In the genomic region with DNA sequence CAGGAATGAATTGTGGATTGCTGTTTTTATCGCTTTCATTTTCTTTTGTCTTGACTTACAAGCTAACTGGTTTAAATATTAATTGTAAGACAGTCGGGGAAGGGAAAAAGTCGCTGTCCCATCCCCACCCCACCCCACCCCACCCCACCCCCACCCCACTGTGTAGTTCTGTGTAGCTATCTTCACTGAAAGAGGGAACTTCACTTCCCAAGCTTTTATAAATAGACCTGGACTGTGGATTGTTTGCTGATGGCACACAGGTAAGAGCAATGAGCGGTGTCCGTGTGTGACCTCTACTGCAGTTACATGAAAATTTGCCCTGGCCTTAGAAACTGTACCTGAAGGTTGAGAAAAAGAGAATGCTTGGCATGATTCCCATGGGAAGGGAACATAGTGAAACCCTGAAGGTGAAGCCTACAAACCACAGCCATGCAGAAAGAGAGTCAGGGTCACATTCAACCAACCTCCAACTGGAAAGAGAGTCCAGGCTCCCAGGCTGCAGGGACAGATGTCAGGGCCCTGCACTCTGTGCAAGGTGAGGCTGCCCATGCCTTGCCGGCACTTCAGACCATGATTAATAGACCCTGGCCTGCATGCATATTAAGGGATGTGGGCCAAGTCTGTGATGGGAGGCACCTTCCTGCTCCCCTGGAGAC, we compare ENCODE assay signal across 18 mouse cellular contexts. TPM values are rescaled to one million over a fixed set of nuclear protein-coding genes. Genes with fewer than 3 reads are reported as not detected.
DNase-seq lines count a peak whose midpoint lies in the region; ATAC-seq and TF ChIP-seq lines count a peak whose summit lies in the region.
"Had no signal": no experiment of that assay in that cellular context is flagged by ENCODE, and none has a peak within 500 bp of the region (broad histone marks: within the 10 kb centered on the region; RNA-seq: fewer than 3 reads in every experiment).

No protein-coding gene starts in this region.

- peak overlapping the region; percentile 37 for H3K9ac ChIP-seq in liver, adult 2 months (ENCODE audit: low read depth, low read length)
- no peak overlapping the region for H3K9ac ChIP-seq in kidney, postnatal 0 days (ENCODE audit: low read depth, low read length)
- H3K9ac ChIP-seq in liver, embryonic 16.5 days (ENCODE audit: low read depth, low read length), result peak overlapping the region; percentile 19
- H3K9ac ChIP-seq: embryonic facial prominence, embryonic 15.5 days; hindbrain, embryonic 15.5 days had no signal

- no peaks in the 10 kb centered on the region for H3K9me3 ChIP-seq in kidney, postnatal 0 days (replicated peaks; ENCODE audit: low read length)
- H3K9me3 ChIP-seq in liver, embryonic 16.5 days (replicated peaks; ENCODE audit: control insufficient read depth, low read length), result no peaks in the 10 kb centered on the region
- H3K9me3 ChIP-seq: embryonic facial prominence, embryonic 15.5 days; hindbrain, embryonic 15.5 days; megakaryocyte, embryonic 14.5 days had no signal

- ATAC-seq in kidney, postnatal 0 days (replicated peaks; ENCODE audit: low FRiP score, low read depth), result 0 out of 2 replicates have a peak, but pooled peaks have one; percentile 26
- peak; percentile 70 for ATAC-seq in liver, embryonic 16.5 days (ENCODE audit: low read depth)
- ATAC-seq: forebrain, embryonic 14.5 days had no signal

- peaks cover 13% of the 10 kb centered on the region for H3K4me1 ChIP-seq in liver, adult 2 months (ENCODE audit: control insufficient read depth, insufficient read depth, low read length)
- peaks cover 14% of the 10 kb centered on the region; the same call in 1 of the 2 replicates for H3K4me1 ChIP-seq in kidney, postnatal 0 days (replicated peaks; ENCODE audit: insufficient read depth, low read length)
- peaks cover 31% of the 10 kb centered on the region for H3K4me1 ChIP-seq in liver, embryonic 16.5 days (ENCODE audit: control insufficient read depth, low read depth, low read length)
- H3K4me1 ChIP-seq: hindbrain, embryonic 15.5 days had no signal

- peak; percentile 99 for DNase-seq in liver, adult 2 months (ENCODE audit: extremely low read depth, low read depth, low spot score)
- no peak for DNase-seq in liver
- no peak for DNase-seq in kidney, postnatal 0 days (ENCODE audit: low spot score)
- no peak for DNase-seq in cerebellum, adult 8-10 months
- no peak for DNase-seq in c-Kit-positive CD71-positive TER-119-positive erythroid progenitor cells, embryonic 14.5 days (ENCODE audit: low spot score)
- DNase-seq in right cerebral cortex, postnatal 14 days, result no peak
- no peak for DNase-seq in cerebellum, postnatal 36 days
- DNase-seq: B cell, adult 2 months; cerebellum, adult 11 months; heart, adult 18-20 months; layer of hippocampus, postnatal 36 days; spleen, adult 18-20 months; thymus, postnatal 4 days had no signal

- no peaks in the 10 kb centered on the region for H3K79me2 ChIP-seq in liver, adult 2 months (ENCODE audit: control insufficient read depth, insufficient read depth, low read length)

- TF ChIP-seq POLR2A in liver, adult 2 months (IDR thresholded peaks at IDR 0.05; ENCODE audit: extremely low read depth, insufficient read depth, low read length), result no peak

- H3K27ac ChIP-seq in liver, adult 2 months (replicated peaks; ENCODE audit: insufficient read depth, low read depth, low read length), result peak overlapping the region; percentile 87
- peak overlapping the region; percentile 52 for H3K27ac ChIP-seq in kidney, postnatal 0 days
- H3K27ac ChIP-seq in liver, embryonic 16.5 days (ENCODE audit: low read length), result peak overlapping the region; percentile 79
- H3K27ac ChIP-seq: embryonic facial prominence, embryonic 15.5 days; hindbrain, embryonic 15.5 days had no signal

- WGBS in liver, adult 2 months, result 23% methylated on average over 6 of the region's 6 CpGs
- 69% methylated on average over 6 of the region's 6 CpGs for WGBS in kidney, postnatal 0 days
- WGBS in liver, embryonic 16.5 days (ENCODE audit: insufficient replicate concordance), result 68% methylated on average over 6 of the region's 6 CpGs

- no peak for TF ChIP-seq CTCF in liver, adult 2 months (IDR thresholded peaks at IDR 0.05; ENCODE audit: low read depth, low read length)
- TF ChIP-seq CTCF in kidney, postnatal 0 days (IDR thresholded peaks at IDR 0.05; ENCODE audit: low read depth), result no peak

- H3K4me2 ChIP-seq in kidney, postnatal 0 days (ENCODE audit: low read length), result no peak overlapping the region
- H3K4me2 ChIP-seq in liver, embryonic 16.5 days (ENCODE audit: low read depth, low read length), result peak overlapping the region; percentile 15
- H3K4me2 ChIP-seq: embryonic facial prominence, embryonic 15.5 days; hindbrain, embryonic 15.5 days had no signal

- H3K27me3 ChIP-seq in liver, adult 2 months (ENCODE audit: control insufficient read depth, insufficient read depth, low read length), result no peaks in the 10 kb centered on the region
- no peaks in the 10 kb centered on the region for H3K27me3 ChIP-seq in kidney, postnatal 0 days (ENCODE audit: insufficient read depth, low read length)
- no peaks in the 10 kb centered on the region for H3K27me3 ChIP-seq in liver, embryonic 16.5 days (ENCODE audit: control insufficient read depth, insufficient read depth, low read depth, low read length)
- H3K27me3 ChIP-seq: embryonic facial prominence, embryonic 15.5 days; hindbrain, embryonic 15.5 days; megakaryocyte, embryonic 14.5 days had no signal

- no peak overlapping the region for H3K4me3 ChIP-seq in liver, adult 2 months (ENCODE audit: insufficient read depth, low read depth, low read length)
- H3K4me3 ChIP-seq in kidney, postnatal 0 days (replicated peaks; ENCODE audit: low read depth, low read length), result no peak overlapping the region
- H3K4me3 ChIP-seq in liver, embryonic 16.5 days (ENCODE audit: low read depth, low read length), result no peak overlapping the region
- H3K4me3 ChIP-seq: embryonic facial prominence, embryonic 15.5 days; hindbrain, embryonic 15.5 days; megakaryocyte, embryonic 14.5 days had no signal

- H3K36me3 ChIP-seq in liver, adult 2 months (ENCODE audit: control insufficient read depth, insufficient read depth, low read length), result peaks cover 5% of the 10 kb centered on the region; the same call in 1 of the 2 replicates
- peaks cover 11% of the 10 kb centered on the region; the same call in 1 of the 2 replicates for H3K36me3 ChIP-seq in kidney, postnatal 0 days (ENCODE audit: insufficient read depth, low read length)
- no peaks in the 10 kb centered on the region for H3K36me3 ChIP-seq in liver, embryonic 16.5 days (ENCODE audit: control insufficient read depth, insufficient read depth)
- H3K36me3 ChIP-seq: hindbrain, embryonic 15.5 days had no signal

RNA-seq across cellular contexts. Expression of a gene that starts 23.8 kb away (rescaled TPM):
- total RNA-seq in liver, adult 2 months (2014; rRNA removed), result 5.3 and 7.1 TPM in 2 replicates
- 13.1 and 15.5 TPM in 2 replicates for polyA plus RNA-seq in liver, adult 2 months (2012; rRNA removed)
- 66.5 and 70.7 TPM in 2 replicates for polyA plus RNA-seq in kidney, postnatal 0 days (2015; fragmentation: Nextera tagmentation; extraction: Ambion mirVana)
- polyA plus RNA-seq in liver, embryonic 16.5 days (2015; fragmentation: Nextera tagmentation; extraction: Ambion mirVana), result 54.4 and 56.6 TPM in 2 replicates
